ENCODE assay signal across 8 mouse cellular contexts in the genomic region with DNA sequence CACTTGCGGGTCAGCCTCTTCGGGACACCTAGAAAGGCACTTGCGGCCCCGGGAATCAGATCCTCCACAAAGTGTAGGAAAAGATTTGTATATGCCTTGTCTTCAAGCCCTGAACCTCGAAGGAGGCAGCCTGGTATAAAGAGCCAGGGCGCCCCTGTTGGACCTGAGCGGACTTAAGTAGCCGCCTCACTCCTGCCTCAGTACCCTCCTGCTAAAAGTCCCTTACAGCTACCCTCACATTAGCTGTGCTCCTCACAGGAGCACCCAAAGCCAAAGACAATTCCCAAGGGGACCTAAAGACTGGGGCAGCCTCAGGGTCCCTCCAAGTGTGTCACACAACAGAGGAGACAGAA. TPM values are rescaled to one million over a fixed set of nuclear protein-coding genes. Genes with fewer than 3 reads are reported as not detected.
DNase-seq lines count a peak whose midpoint lies in the region; ATAC-seq and TF ChIP-seq lines count a peak whose summit lies in the region.

No protein-coding gene starts in this region.

- no peak for DNase-seq in heart, embryonic 10.5 days (ENCODE audit: low spot score)
- no peak for DNase-seq in heart, adult 11 months
- no peak for DNase-seq in ES-E14 (ENCODE audit: low read depth, low spot score)
- no peak for DNase-seq in embryo, embryonic 10 days (ENCODE audit: low spot score)
- DNase-seq in adrenal gland, postnatal 14 days: no peak
- DNase-seq in cerebellum, postnatal 36 days: no peak

- H3K36me3 ChIP-seq in heart, embryonic 10.5 days: no peaks in the 10 kb centered on the region
- H3K36me3 ChIP-seq in ES-E14 (ENCODE audit: control insufficient read depth, insufficient read depth, low read length, poor library complexity, severe bottlenecking): no peaks in the 10 kb centered on the region
- no peaks in the 10 kb centered on the region for H3K36me3 ChIP-seq in hindbrain, embryonic 12.5 days
- H3K36me3 ChIP-seq in megakaryocyte, embryonic 14.5 days (replicated peaks; ENCODE audit: low read length): no peaks in the 10 kb centered on the region

- no peaks in the 10 kb centered on the region for H3K9me3 ChIP-seq in heart, embryonic 10.5 days
- no peaks in the 10 kb centered on the region for H3K9me3 ChIP-seq in ES-E14 (ENCODE audit: control insufficient read depth, insufficient read depth, low read depth, low read length)
- H3K9me3 ChIP-seq in hindbrain, embryonic 12.5 days (replicated peaks): no peaks in the 10 kb centered on the region
- peaks cover 9% of the 10 kb centered on the region for H3K9me3 ChIP-seq in megakaryocyte, embryonic 14.5 days

- 0 out of 2 replicates have a peak, but pooled peaks have one; percentile 30 for ATAC-seq in hindbrain, embryonic 12.5 days (ENCODE audit: low FRiP score)

- in situ Hi-C loops in ES-E14 (cut with MboI; ENCODE audit: low sequenced_read_pairs in 2 of 2, unreplicated experiment in 2 of 2): no loop called here

- H3K4me3 ChIP-seq in heart, embryonic 10.5 days: peak overlapping the region; percentile 54
- peak overlapping the region; percentile 30 to 51; a peak in 3 of 4 replicates for H3K4me3 ChIP-seq in ES-E14 (ENCODE audit: insufficient read depth in 1 of 2, low read depth in 1 of 2, low read length in 2 of 2, poor library complexity in 1 of 2, severe bottlenecking in 1 of 2)
- H3K4me3 ChIP-seq in hindbrain, embryonic 12.5 days: peak overlapping the region; percentile 36
- peak overlapping the region; percentile 83 for H3K4me3 ChIP-seq in megakaryocyte, embryonic 14.5 days (replicated peaks)

- peak overlapping the region; percentile 77 for H3K4me2 ChIP-seq in hindbrain, embryonic 12.5 days (replicated peaks)

- H3K27me3 ChIP-seq in heart, embryonic 10.5 days (ENCODE audit: insufficient read depth, poor library complexity, severe bottlenecking): peaks cover 53% of the 10 kb centered on the region
- H3K27me3 ChIP-seq in hindbrain, embryonic 12.5 days: peaks cover 30% of the 10 kb centered on the region
- peaks cover 61% of the 10 kb centered on the region for H3K27me3 ChIP-seq in megakaryocyte, embryonic 14.5 days (replicated peaks)

- 11% methylated on average over 8 of the region's 8 CpGs for WGBS in heart, embryonic 10.5 days
- 20% methylated on average over 8 of the region's 8 CpGs for WGBS in hindbrain, embryonic 12.5 days

- H3K27ac ChIP-seq in heart, embryonic 10.5 days: no peak overlapping the region
- H3K27ac ChIP-seq in ES-E14 (ENCODE audit: insufficient read depth, low read depth, low read length, poor library complexity, severe bottlenecking): no peak overlapping the region
- no peak overlapping the region for H3K27ac ChIP-seq in hindbrain, embryonic 12.5 days

- peak overlapping the region; percentile 39; the same call in 1 of the 2 replicates for H3K9ac ChIP-seq in ES-E14 (ENCODE audit: insufficient read depth, low read depth, low read length, poor library complexity, severe bottlenecking)
- peak overlapping the region; percentile 62 for H3K9ac ChIP-seq in hindbrain, embryonic 12.5 days

- peaks cover 7% of the 10 kb centered on the region for H3K4me1 ChIP-seq in heart, embryonic 10.5 days
- H3K4me1 ChIP-seq in ES-E14 (ENCODE audit: control insufficient read depth in 2 of 2, insufficient read depth in 2 of 2, low read length in 2 of 2, poor library complexity in 1 of 2): peaks cover 0 to 2% of the 10 kb centered on the region in 2 experiments; a peak in 1 of 4 replicates
- peaks cover 10% of the 10 kb centered on the region; the same call in 1 of the 2 replicates for H3K4me1 ChIP-seq in hindbrain, embryonic 12.5 days
- H3K4me1 ChIP-seq in megakaryocyte, embryonic 14.5 days: peaks cover 42% of the 10 kb centered on the region

TF ChIP-seq in ES-E14, 5 proteins besides CTCF, POLR2A, EP300 and RAD21:
- TF ChIP-seq CHD2 (IDR thresholded peaks at IDR 0.05; ENCODE audit: low read depth, low read length): no peak
- TF ChIP-seq MAFK (IDR thresholded peaks at IDR 0.05; ENCODE audit: insufficient read depth, low read depth, low read length): no peak
- TF ChIP-seq ZNF384 (IDR thresholded peaks at IDR 0.05; ENCODE audit: low read depth, low read length): no peak
- TF ChIP-seq ZC3H11A (IDR thresholded peaks at IDR 0.05; ENCODE audit: borderline replicate concordance, low read depth, low read length): no peak
- no peak for TF ChIP-seq HCFC1 (IDR thresholded peaks at IDR 0.05; ENCODE audit: borderline replicate concordance, insufficient read depth, low read length)

RNA-seq across cellular contexts. Expression of a gene that starts 0.4 kb away (rescaled TPM):
- 0.43 TPM in 2 replicates for polyA plus RNA-seq in heart, embryonic 10.5 days (2016; fragmentation: Nextera tagmentation; extraction: Ambion mirVana)
- 0.54 and 0.63 TPM in 2 replicates for total RNA-seq in ES-E14 (2012; rRNA removed)
- 1.3 and 1.4 TPM in 2 replicates for polyA plus RNA-seq in hindbrain, embryonic 12.5 days (2016; fragmentation: Nextera tagmentation; extraction: Ambion mirVana)
- 2.7 TPM in 1 of 2 replicates, not detected in the other for polyA plus RNA-seq in megakaryocyte, embryonic 14.5 days (2012; ENCODE audit: insufficient read depth, low replicate concordance)
- total RNA-seq in adrenal gland, postnatal 14 days (2021): 2.4 and 4.8 TPM in 2 replicates

RNA-seq across cellular contexts. Expression of a gene that starts 8.4 kb away (rescaled TPM):
- polyA plus RNA-seq in heart, embryonic 10.5 days (2016; fragmentation: Nextera tagmentation; extraction: Ambion mirVana): 16.9 and 23.1 TPM in 2 replicates
- total RNA-seq in ES-E14 (2012; rRNA removed): 7.1 and 8.4 TPM in 2 replicates
- polyA plus RNA-seq in hindbrain, embryonic 12.5 days (2016; fragmentation: Nextera tagmentation; extraction: Ambion mirVana): 33.8 and 34.8 TPM in 2 replicates
- polyA plus RNA-seq in megakaryocyte, embryonic 14.5 days (2012; ENCODE audit: insufficient read depth, low replicate concordance): 10.0 and 22.2 TPM in 2 replicates
- total RNA-seq in adrenal gland, postnatal 14 days (2021): 15.4 and 17.5 TPM in 2 replicates

RNA-seq across cellular contexts. Expression of a gene that starts 39.9 kb away (rescaled TPM):
- polyA plus RNA-seq in heart, embryonic 10.5 days (2016; fragmentation: Nextera tagmentation; extraction: Ambion mirVana): 264 and 274 TPM in 2 replicates
- total RNA-seq in ES-E14 (2012; rRNA removed): 138 and 230 TPM in 2 replicates
- polyA plus RNA-seq in hindbrain, embryonic 12.5 days (2016; fragmentation: Nextera tagmentation; extraction: Ambion mirVana): 118 and 132 TPM in 2 replicates
- 333 and 674 TPM in 2 replicates for polyA plus RNA-seq in megakaryocyte, embryonic 14.5 days (2012; ENCODE audit: insufficient read depth, low replicate concordance)
- 144 and 165 TPM in 2 replicates for total RNA-seq in adrenal gland, postnatal 14 days (2021)
